8 mouse cellular contexts compared by ENCODE assay signal in genomic region chr14:115485090-115485489, GRCm38 (mm10).
DNase-seq lines count a peak whose midpoint lies in the region; ATAC-seq lines count a peak whose summit lies in the region.

No protein-coding gene starts in this region.

- H3K4me1 ChIP-seq in embryonic facial prominence, embryonic 14.5 days (ENCODE audit: control insufficient read depth, insufficient read depth, low read length): no peaks in the 10 kb centered on the region
- no peaks in the 10 kb centered on the region for H3K4me1 ChIP-seq in limb, embryonic 11.5 days (ENCODE audit: control insufficient read depth, insufficient read depth, low read length)

- H3K36me3 ChIP-seq in embryonic facial prominence, embryonic 14.5 days (ENCODE audit: control insufficient read depth, insufficient read depth, low read length): no peaks in the 10 kb centered on the region
- no peaks in the 10 kb centered on the region for H3K36me3 ChIP-seq in limb, embryonic 11.5 days (ENCODE audit: control insufficient read depth, insufficient read depth, low read length)

- H3K9me3 ChIP-seq in embryonic facial prominence, embryonic 14.5 days (ENCODE audit: control insufficient read depth, low read length): no peaks in the 10 kb centered on the region
- H3K9me3 ChIP-seq in limb, embryonic 11.5 days (ENCODE audit: control insufficient read depth, low read length): no peaks in the 10 kb centered on the region

- no peak overlapping the region for H3K4me2 ChIP-seq in embryonic facial prominence, embryonic 14.5 days (ENCODE audit: low read depth, low read length)
- H3K4me2 ChIP-seq in limb, embryonic 11.5 days (ENCODE audit: low read depth, severe bottlenecking): no peak overlapping the region

- no peaks in the 10 kb centered on the region for H3K27me3 ChIP-seq in embryonic facial prominence, embryonic 14.5 days (replicated peaks; ENCODE audit: control insufficient read depth, insufficient read depth, low read length)
- no peaks in the 10 kb centered on the region for H3K27me3 ChIP-seq in limb, embryonic 11.5 days (ENCODE audit: control insufficient read depth, insufficient read depth, low read length)

- peak; percentile 5 to 27 for DNase-seq in kidney, adult 8-10 months
- no peak for DNase-seq in kidney, adult 11 months
- peak; percentile 6 for DNase-seq in MN1 (ENCODE audit: low spot score)
- DNase-seq in embryonic facial prominence, embryonic 14.5 days (ENCODE audit: low spot score): peak; percentile 60
- DNase-seq in limb, embryonic 11.5 days (ENCODE audit: low spot score): peak; percentile 52
- DNase-seq in adrenal gland, postnatal 14 days: no peak
- no peak for DNase-seq in gastrocnemius, postnatal 4 days (ENCODE audit: low spot score in 2 of 2)
- DNase-seq in adrenal gland, postnatal 4 days (ENCODE audit: low spot score in 2 of 2): no peak

- no peak overlapping the region for H3K4me3 ChIP-seq in embryonic facial prominence, embryonic 14.5 days (ENCODE audit: low read depth, low read length)
- H3K4me3 ChIP-seq in limb, embryonic 11.5 days (ENCODE audit: low read depth, low read length): no peak overlapping the region

- H3K9ac ChIP-seq in embryonic facial prominence, embryonic 14.5 days (ENCODE audit: low read depth, low read length): no peak overlapping the region
- no peak overlapping the region for H3K9ac ChIP-seq in limb, embryonic 11.5 days (ENCODE audit: low read length)

- H3K27ac ChIP-seq in embryonic facial prominence, embryonic 14.5 days (replicated peaks; ENCODE audit: low read depth, low read length): no peak overlapping the region
- no peak overlapping the region for H3K27ac ChIP-seq in limb, embryonic 11.5 days (replicated peaks; ENCODE audit: low read depth, low read length)

- ATAC-seq in embryonic facial prominence, embryonic 14.5 days (ENCODE audit: low read depth): no peak
- ATAC-seq in limb, embryonic 11.5 days (ENCODE audit: insufficient number of reproducible peaks, low FRiP score, low TSS enrichment, low read depth): no peak

Comparison
In these comparisons a context has a peak if more than half of its experiments do, and no peak if none do; other contexts are left out.
1. DNase-seq: peak in kidney, adult 8-10 months (2 of 2), MN1 (single experiment), embryonic facial prominence, embryonic 14.5 days (single experiment) and limb, embryonic 11.5 days (single experiment); none in kidney, adult 11 months (single experiment), adrenal gland, postnatal 14 days (single experiment), gastrocnemius, postnatal 4 days (0 of 2) and adrenal gland, postnatal 4 days (0 of 2).